Mouse (Mus musculus): ENCODE data around the gene Lrrc49. TPM values are rescaled to one million over a fixed set of nuclear protein-coding genes. Genes with fewer than 3 reads are reported as not detected.

The Lrrc49 gene
- polyA plus RNA-seq, 1 experiment from 2014 or later: 21.7 TPM

DNA sequence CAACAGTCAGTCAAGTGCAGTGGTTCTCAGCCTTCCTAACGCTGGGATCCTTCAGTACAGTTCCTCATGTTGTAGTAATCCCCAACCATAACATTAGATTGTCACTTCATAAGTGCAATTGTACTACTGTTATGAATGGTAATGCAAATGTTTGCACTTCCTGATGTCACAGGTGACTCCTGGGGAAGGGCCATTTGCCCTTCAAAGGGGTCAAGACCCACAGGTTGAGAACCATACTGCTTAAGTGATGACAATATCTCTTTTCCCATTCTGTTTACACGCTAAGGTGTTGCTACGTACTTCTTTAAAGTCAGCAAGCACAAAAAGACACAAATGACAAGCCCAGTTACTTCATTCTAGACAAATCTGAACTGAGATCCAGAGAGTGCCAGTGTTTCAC lies 22.4 kb downstream of the Lrrc49 start:
- H3K27me3 ChIP-seq (ENCODE audit: low read depth, poor library complexity, severe bottlenecking): no peaks in the 10 kb centered on the region
- DNase-seq (ENCODE audit: low spot score): no peak
- no peak overlapping the region for H3K4me3 ChIP-seq
- H3K9me3 ChIP-seq (replicated peaks): no peaks in the 10 kb centered on the region
- H3K27ac ChIP-seq: no peak overlapping the region
- 96% methylated on average over 3 of the region's 3 CpGs for WGBS
- H3K4me1 ChIP-seq: no peaks in the 10 kb centered on the region
- peaks cover 43% of the 10 kb centered on the region for H3K36me3 ChIP-seq

DNA sequence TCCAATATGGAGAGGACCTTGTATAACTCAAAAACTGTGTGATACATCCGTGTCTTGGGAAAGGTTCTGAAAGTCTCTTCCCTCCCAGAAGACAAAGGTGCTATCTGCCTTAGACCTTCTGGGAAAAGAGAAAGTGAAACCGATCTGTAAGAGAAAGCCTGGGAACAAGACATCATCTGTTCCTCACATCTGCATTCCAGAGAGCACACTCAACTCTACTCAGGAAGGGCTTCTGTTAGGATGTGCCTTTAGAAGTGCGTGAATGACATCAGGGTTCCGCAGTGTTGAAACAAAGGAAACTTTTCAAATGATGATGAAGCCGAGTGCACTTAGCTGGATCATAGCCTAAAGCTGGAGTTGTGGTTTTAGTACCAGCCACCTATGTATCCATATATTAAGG lies 23.1 kb downstream of the Lrrc49 start:
- peaks cover 40% of the 10 kb centered on the region for H3K36me3 ChIP-seq
- no peaks in the 10 kb centered on the region for H3K27me3 ChIP-seq (ENCODE audit: low read depth, poor library complexity, severe bottlenecking)
- no peaks in the 10 kb centered on the region for H3K9me3 ChIP-seq (replicated peaks)
- no peak for DNase-seq (ENCODE audit: low spot score)
- no peaks in the 10 kb centered on the region for H3K4me1 ChIP-seq
- no peak overlapping the region for H3K27ac ChIP-seq
- 92% methylated on average over 5 of the region's 5 CpGs for whole genome bisulfite sequencing
- H3K4me3 ChIP-seq: no peak overlapping the region

DNA sequence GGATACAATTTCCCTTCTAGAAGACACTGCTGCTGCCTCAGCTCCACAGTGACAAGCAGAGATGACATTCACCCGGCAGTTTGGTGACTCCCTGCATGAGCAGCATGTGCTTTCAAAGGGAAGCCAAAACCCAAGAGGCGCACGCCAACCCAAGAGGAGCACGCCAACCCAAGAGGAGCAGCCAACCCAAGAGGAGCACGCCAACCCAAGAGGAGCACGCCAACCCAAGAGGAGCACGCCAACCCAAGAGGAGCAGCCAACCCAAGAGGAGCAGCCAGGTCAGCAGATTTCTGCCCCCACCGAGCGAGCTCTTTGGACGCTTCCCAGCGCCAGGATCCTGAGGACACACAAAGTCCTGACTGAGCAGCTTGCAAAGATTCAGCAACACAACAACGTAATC lies 23.6 kb downstream of the Lrrc49 start:
- Histone ChIP-seq H3K9me3 (replicated peaks) (no peaks in the 10 kb centered on the region), H3K36me3 (peaks cover 40% of the 10 kb centered on the region), H3K27ac (no peak overlapping the region), H3K27me3 (ENCODE audit: low read depth, poor library complexity, severe bottlenecking) (no peaks in the 10 kb centered on the region), H3K4me3 (no peak overlapping the region), H3K4me1 (no peaks in the 10 kb centered on the region)
- no peak for DNase-seq (ENCODE audit: low spot score)
- WGBS: 94% methylated on average over 12 of the region's 12 CpGs

DNA sequence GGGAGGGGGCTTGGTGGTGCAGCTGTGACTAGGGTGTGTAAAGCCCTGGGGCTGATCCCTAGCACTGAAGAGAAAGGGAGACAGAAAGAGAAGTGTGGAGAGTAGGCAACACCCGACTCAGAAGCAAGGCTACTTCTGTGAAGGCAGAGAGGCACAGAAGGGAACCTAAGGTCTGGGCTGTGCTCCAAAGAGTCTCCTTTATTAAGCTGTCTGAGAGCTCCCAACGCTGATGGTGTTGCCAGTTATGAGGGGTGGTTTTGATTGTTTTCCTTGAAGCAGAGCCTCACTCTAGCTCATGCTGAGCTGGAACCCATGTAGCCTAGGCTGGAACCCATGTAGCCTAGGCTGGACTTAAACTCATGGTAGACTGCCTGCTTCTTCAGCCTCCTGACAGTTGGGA lies 25.0 kb downstream of the Lrrc49 start:
- H3K36me3 ChIP-seq: peaks cover 27% of the 10 kb centered on the region
- no peak for DNase-seq (ENCODE audit: low spot score)

DNA sequence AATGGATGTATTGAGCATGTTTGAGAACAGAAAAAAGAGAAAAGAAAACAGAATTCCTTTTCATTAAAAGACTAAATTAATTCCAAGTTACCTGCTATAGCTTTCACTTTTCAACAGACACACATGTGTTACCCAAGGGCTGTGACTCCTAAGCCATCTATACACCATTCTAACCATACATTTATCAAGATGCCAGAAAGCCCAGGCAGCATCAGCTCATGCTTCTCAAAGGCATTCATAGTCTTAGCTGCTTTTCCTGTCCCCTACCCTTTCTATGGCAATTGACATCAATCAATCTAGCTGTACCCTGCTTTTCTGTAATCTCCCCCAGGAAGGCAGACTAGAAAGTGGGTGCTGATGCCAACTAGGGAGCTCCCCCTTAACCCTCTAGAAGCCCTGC lies 34.4 kb downstream of the Lrrc49 start:
- Histone ChIP-seq H3K4me1 (no peaks in the 10 kb centered on the region), H3K9me3 (replicated peaks) (no peaks in the 10 kb centered on the region), H3K4me3 (no peak overlapping the region), H3K36me3 (no peaks in the 10 kb centered on the region), H3K27me3 (ENCODE audit: low read depth, poor library complexity, severe bottlenecking) (no peaks in the 10 kb centered on the region), H3K27ac (no peak overlapping the region)
- no peak for DNase-seq (ENCODE audit: low spot score)

More for the DNA sequence above, 25.0 kb downstream of the Lrrc49 start:
- Histone ChIP-seq H3K27ac (no peak overlapping the region), H3K4me1 (no peaks in the 10 kb centered on the region), H3K4me3 (no peak overlapping the region), H3K27me3 (ENCODE audit: low read depth, poor library complexity, severe bottlenecking) (no peaks in the 10 kb centered on the region), H3K9me3 (replicated peaks) (no peaks in the 10 kb centered on the region)
- 88% methylated on average over 2 of the region's 2 CpGs for WGBS

DNA sequence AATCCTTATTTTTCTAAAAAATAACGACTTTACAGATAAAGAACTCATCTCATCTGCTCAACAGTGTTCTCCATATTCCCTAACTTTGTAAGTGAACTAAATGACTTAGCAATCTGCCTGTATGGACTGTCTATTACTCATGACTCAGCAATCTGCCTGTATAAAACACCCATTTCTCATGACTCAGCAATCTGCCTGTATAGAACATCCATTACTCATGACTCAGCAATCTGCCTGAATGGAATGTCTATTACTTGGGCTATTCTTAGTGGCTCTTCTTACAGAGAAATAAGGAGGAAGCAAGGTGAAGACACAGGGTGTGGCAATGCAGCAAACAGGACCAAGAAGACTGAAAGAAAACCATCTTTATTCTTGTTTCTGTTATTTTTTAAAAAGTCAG lies 34.8 kb downstream of the Lrrc49 start:
- no peak for DNase-seq (ENCODE audit: low spot score)
- WGBS: 91% methylated on average over 1 of the region's 1 CpGs

DNA sequence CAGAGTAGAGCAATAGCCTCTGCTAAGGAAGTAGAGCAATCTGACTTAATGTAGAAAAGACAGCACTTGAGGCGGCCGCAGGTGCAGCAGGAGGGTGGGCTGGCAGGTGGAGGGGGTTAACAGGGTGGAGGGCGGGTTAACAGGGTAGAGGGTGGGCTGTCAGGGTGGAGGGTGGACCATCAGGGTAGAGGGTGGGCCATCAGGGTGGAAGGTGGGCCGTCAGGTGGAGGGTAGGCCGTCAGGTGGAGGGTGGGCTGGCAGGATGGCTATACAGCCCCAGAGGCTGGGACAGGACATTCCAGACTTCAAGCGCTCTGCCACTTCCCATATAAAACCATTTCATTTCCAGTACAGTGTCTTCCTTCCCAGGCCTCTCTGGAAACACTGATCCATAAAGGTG lies 37.7 kb downstream of the Lrrc49 start:
- DNase-seq (ENCODE audit: low spot score): no peak
- no peaks in the 10 kb centered on the region for H3K9me3 ChIP-seq (replicated peaks)
- no peak overlapping the region for H3K4me3 ChIP-seq
- H3K4me1 ChIP-seq: no peaks in the 10 kb centered on the region
- H3K36me3 ChIP-seq: no peaks in the 10 kb centered on the region
- WGBS: 82% methylated on average over 6 of the region's 6 CpGs
- no peaks in the 10 kb centered on the region for H3K27me3 ChIP-seq (ENCODE audit: low read depth, poor library complexity, severe bottlenecking)
- no peak overlapping the region for H3K27ac ChIP-seq

More for the DNA sequence above, 34.8 kb downstream of the Lrrc49 start:
- Histone ChIP-seq H3K27me3 (ENCODE audit: low read depth, poor library complexity, severe bottlenecking) (no peaks in the 10 kb centered on the region), H3K27ac (no peak overlapping the region), H3K4me1 (no peaks in the 10 kb centered on the region), H3K9me3 (replicated peaks) (no peaks in the 10 kb centered on the region), H3K4me3 (no peak overlapping the region), H3K36me3 (no peaks in the 10 kb centered on the region)

DNA sequence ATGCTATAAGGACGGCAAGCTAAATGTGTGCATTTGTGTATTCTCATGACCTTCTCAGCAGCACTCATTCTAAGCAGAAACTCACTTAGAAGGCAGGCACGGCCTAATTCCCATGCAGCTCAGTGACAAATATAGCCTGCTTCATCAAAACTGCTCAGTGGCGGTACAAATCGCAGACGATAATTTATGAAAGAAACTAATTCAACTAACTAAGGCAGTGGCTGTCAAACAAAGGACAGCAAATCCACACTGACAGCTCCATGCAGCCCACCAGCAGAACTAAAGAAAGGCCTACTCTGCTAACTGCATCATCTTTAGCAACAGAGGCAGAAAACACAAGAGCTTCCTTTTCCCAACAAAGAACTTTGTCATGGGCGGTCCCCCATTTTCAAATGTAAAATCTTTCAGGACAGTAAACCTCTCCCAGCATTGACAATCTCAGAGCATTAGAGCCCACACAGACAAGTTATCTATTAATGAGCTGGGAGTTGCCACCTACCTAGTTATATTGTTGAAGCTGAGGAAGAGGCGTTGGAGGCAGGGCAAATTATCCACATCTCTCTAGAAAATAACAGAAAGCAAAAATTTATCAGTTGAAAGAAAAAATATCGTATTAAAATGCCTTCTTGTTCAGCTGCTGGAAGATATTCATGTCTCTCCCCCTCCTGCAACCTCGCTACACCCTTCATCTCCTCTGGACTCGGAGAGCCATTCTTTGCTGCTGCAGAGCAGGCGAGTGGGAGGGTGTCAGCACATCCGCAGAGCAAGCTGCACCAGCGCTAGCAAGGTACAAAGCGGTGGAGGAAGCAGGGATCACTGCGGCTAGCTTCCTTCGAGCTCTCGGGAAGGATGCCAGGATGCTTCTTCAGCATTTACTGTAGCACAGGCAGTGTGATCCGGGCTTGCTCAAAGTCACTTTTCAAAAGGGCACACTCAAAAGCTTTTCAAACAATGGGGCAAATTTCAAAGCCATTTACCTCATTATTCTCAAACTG lies 38.7 kb downstream of the Lrrc49 start:
- no peaks in the 10 kb centered on the region for H3K27me3 ChIP-seq (ENCODE audit: low read depth, poor library complexity, severe bottlenecking)
- no peak for DNase-seq (ENCODE audit: low spot score)
- WGBS: 70% methylated on average over 18 of the region's 18 CpGs
- H3K9me3 ChIP-seq (replicated peaks): no peaks in the 10 kb centered on the region
- H3K4me1 ChIP-seq: no peaks in the 10 kb centered on the region
- H3K36me3 ChIP-seq: 0 out of 2 replicates have a peak, but pooled peaks cover 3% of the 10 kb centered on the region
- H3K4me3 ChIP-seq: no peak overlapping the region
- no peak overlapping the region for H3K27ac ChIP-seq

DNA sequence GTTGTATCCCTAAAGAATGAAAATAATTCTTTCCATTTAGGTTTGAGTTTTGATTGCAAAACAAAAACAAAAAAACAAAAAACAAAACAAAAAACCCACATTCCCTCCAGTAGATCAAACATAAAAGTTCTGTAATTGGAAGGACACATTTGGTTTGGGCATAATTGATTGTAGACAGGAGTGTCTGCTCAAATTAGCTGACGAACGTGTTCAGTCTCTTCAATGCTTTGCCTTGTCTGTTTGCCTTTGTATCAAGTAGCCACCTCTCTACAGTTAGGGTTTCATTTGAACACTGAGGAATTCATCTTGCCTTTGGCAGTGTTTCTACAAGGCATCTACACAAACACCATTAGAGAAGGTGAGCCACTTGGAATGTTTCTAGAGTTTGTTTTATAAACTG lies 54.4 kb downstream of the Lrrc49 start:
- 77% methylated on average over 2 of the region's 2 CpGs for WGBS
- no peak for DNase-seq (ENCODE audit: low spot score)
- H3K36me3 ChIP-seq: no peaks in the 10 kb centered on the region
- H3K4me3 ChIP-seq: no peak overlapping the region
- no peaks in the 10 kb centered on the region for H3K9me3 ChIP-seq (replicated peaks)
- no peaks in the 10 kb centered on the region for H3K27me3 ChIP-seq (ENCODE audit: low read depth, poor library complexity, severe bottlenecking)
- H3K4me1 ChIP-seq: no peaks in the 10 kb centered on the region
- no peak overlapping the region for H3K27ac ChIP-seq

DNA sequence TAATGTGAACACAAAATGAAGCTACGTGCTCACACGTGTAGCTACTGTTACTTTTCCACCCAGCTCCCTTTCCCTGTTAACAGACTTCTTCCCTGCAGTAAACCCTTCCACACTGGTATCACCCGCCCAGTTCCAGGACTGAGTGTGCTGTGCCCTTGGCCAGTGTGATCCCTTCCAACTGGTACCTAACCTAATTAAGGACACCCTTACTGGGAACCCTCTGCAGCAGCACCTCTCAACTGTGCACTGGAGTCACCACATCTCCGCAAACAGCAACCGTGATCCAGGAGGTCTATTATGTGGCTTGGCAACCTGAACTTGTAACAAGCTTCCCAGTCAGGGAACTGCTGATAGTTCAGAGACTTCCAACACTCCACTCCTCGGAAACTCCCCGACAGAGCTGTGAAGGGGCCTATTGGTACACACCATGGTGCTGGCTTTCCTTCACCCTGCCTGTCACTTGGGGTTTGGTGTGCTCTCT lies 61.6 kb downstream of the Lrrc49 start:
- no peaks in the 10 kb centered on the region for H3K27me3 ChIP-seq (ENCODE audit: low read depth, poor library complexity, severe bottlenecking)
- 80% methylated on average over 7 of the region's 7 CpGs for whole genome bisulfite sequencing
- no peaks in the 10 kb centered on the region for H3K9me3 ChIP-seq (replicated peaks)
- H3K4me3 ChIP-seq: no peak overlapping the region
- H3K4me1 ChIP-seq: no peaks in the 10 kb centered on the region
- no peak overlapping the region for H3K27ac ChIP-seq
- H3K36me3 ChIP-seq: no peaks in the 10 kb centered on the region
- no peak for DNase-seq (ENCODE audit: low spot score)

DNA sequence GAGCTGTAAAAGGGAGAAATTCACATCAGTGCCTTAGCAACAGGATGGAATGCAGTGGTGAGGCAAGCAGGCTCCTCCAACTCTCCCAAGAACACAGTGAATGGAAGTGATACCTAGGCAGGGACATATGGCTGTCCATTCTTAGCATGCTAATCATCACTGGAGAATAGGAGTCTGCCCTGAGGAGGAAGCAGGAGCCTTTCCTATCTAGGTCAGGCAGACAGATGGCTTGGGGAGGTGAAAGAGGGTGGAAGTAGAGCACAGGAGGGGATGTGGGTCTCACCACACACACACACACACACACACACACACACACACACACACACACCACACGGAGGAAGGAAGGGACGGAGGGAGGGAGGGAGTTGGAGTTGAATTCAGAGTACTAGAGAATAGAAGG lies 62.1 kb downstream of the Lrrc49 start:
- Histone ChIP-seq H3K4me1 (no peaks in the 10 kb centered on the region), H3K36me3 (no peaks in the 10 kb centered on the region), H3K27ac (no peak overlapping the region), H3K27me3 (ENCODE audit: low read depth, poor library complexity, severe bottlenecking) (no peaks in the 10 kb centered on the region), H3K9me3 (replicated peaks) (no peaks in the 10 kb centered on the region), H3K4me3 (no peak overlapping the region)
- DNase-seq (ENCODE audit: low spot score): no peak
- 61% methylated on average over 2 of the region's 2 CpGs for WGBS

DNA sequence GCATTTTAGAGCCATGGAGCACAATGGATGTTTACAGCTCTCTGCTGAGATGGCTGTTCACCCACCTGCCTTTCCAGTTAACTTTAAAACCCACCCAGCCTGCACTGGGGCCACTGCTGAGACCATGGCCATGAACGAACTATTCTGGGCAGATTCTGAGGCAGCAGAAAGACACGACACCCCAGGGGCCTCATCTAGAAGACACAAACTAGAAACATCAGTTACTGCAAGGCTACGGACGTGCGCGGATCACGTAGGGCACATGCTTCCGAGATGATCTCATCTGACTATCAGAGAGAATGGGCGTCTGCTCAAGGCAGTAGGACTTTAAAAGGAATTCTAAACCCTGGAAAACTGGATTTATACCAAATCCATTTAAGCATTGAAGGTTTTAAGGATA lies 71.0 kb downstream of the Lrrc49 start:
- H3K4me3 ChIP-seq: no peak overlapping the region
- no peaks in the 10 kb centered on the region for H3K27me3 ChIP-seq (ENCODE audit: low read depth, poor library complexity, severe bottlenecking)
- WGBS: 87% methylated on average over 9 of the region's 9 CpGs
- H3K27ac ChIP-seq: no peak overlapping the region
- no peaks in the 10 kb centered on the region for H3K4me1 ChIP-seq
- H3K9me3 ChIP-seq (replicated peaks): no peaks in the 10 kb centered on the region
- DNase-seq (ENCODE audit: low spot score): no peak
- peaks cover 5% of the 10 kb centered on the region; the same call in 1 of the 2 replicates for H3K36me3 ChIP-seq

DNA sequence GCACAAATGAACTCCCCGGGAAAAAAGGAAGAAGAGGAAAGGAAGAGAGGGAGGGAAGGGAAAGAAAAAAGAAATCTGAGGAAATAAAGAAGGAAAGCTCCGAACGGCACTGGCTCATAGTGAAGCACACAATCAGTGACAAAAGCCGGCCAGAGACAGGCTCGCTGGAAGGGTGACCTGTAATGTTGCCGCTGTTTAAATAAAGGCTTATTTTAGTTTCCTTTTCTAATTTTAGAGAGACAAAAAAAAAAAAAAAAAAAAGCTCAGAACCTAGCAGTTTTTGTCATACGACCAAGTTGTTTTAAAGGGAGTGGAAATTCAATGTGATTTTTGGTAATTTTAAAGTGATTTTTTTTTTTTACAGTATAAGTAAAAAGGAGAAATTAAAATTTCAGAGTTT lies 71.6 kb downstream of the Lrrc49 start:
- no peaks in the 10 kb centered on the region for H3K9me3 ChIP-seq (replicated peaks)
- DNase-seq (ENCODE audit: low spot score): no peak
- H3K4me1 ChIP-seq: no peaks in the 10 kb centered on the region
- H3K36me3 ChIP-seq: peaks cover 5% of the 10 kb centered on the region; the same call in 1 of the 2 replicates
- no peak overlapping the region for H3K4me3 ChIP-seq
- WGBS: 92% methylated on average over 7 of the region's 7 CpGs
- H3K27me3 ChIP-seq (ENCODE audit: low read depth, poor library complexity, severe bottlenecking): no peaks in the 10 kb centered on the region
- no peak overlapping the region for H3K27ac ChIP-seq

All from limb, embryonic 10.5 days (tissue).